Mouse (Mus musculus): ENCODE results near the gene Dus3l.

- no peak for TF ChIP-seq CTCF (IDR thresholded peaks at IDR 0.05; ENCODE audit: extremely low read depth, insufficient read length, insufficient replicate concordance, low read depth, low read length)
- TF ChIP-seq POLR2A (IDR thresholded peaks at IDR 0.05; ENCODE audit: low read depth, low read length), result no peak
These were observed 24.3 kb upstream of the Dus3l start for GRCm38 (mm10) chr17:56740118-56740787.
